Mouse (Mus musculus) neutrophil, adult 83 days (primary cell): ENCODE data around the gene Gm17622. TPM values are rescaled to one million over a fixed set of nuclear protein-coding genes. Genes with fewer than 3 reads are reported as not detected.

Experiments
- total RNA-seq, 2 experiments: library from RNA; stranded (reverse); gene quantifications; one replicate each; pipeline ENCODE4 v1.2.4; 2023

Gm17622 gene
- total RNA-seq, result not detected

DNA sequence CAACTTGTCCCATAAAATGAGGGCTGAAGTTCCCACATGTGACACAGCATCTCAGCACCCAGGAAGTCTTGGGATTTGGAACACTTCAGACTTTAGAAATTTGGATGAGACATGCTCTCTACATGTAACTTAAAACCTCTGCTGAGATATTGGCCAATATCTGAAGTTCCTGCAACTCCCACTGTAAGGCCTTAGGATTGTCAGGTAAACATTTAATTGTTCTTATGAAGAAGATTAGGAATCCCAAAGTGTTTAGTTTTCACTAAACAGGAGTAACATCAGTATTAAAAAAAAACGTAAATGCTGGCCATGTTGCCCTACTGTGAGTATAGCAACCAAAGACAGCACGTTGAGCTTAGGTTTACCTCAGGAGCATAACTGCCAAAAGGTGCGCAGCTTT lies at the start of gene Gm17622:
Gene Gm17622, plus strand, starts transcription at position 301 of the 400 bp plus-strand sequence.

DNA sequence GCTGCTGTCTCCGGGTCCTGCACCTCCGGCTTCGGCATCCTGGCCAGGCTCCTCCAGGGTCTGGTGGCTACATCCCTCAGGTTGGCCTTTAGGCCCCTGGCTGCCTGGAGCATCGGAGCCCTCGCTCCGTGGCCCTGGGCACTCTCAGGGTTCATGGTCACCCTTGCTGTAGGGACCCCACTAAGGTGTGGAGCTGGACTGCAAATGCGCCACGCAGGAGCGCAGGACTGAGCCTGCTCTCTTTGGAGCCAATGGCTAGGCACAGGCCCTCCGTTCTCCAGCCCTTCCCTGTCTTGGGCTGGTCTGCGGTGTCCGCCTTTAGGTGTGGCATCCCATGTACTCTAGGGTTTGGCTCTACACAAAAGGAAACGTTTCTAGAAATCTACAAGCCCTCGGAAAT lies 19.6 kb upstream of the Gm17622 start, which contains the start of gene Ankdd1b:
Gene Ankdd1b, minus strand, starts transcription at position 242 of the 400 bp plus-strand sequence.

Other genes with a start within 250 kb of the Gm17622 start
- 10 to 100 TPM; 13.8 to 17.1 TPM for gene Poc5, start 102.4 kb upstream of the Gm17622 start, total RNA-seq
- under 1 TPM in 1 of 2 experiments, not detected in 1; 0.13 TPM for gene Ankdd1b, start 19.5 kb upstream of the Gm17622 start, total RNA-seq
- gene Polk, start 51.8 kb downstream of the Gm17622 start, total RNA-seq, result 1 to 10 TPM; 5.3 to 5.6 TPM
- gene Col4a3bp, start 51.9 kb downstream of the Gm17622 start, total RNA-seq, result 10 to 100 TPM; 65.6 to 66.1 TPM
- gene Hmgcr, start 180.2 kb downstream of the Gm17622 start, total RNA-seq, result 10 to 100 TPM; 85.2 to 88.2 TPM